Comparison of ENCODE assay signal across 21 mouse cellular contexts in genomic region chr6:38576096-38576495, GRCm38 (mm10). TPM values are rescaled to one million over a fixed set of nuclear protein-coding genes. Genes with fewer than 3 reads are reported as not detected.
A peak's percentile ranks its signal among the peaks of the same experiment; 100 is the strongest.
DNase-seq lines count a peak whose midpoint lies in the region; ATAC-seq lines count a peak whose summit lies in the region.
"Had no signal": no experiment of that assay in that cellular context is flagged by ENCODE, and none has a peak within 500 bp of the region (broad histone marks: within the 10 kb centered on the region; RNA-seq: fewer than 3 reads in every experiment).

No protein-coding gene starts in this region.

- ATAC-seq in granulocyte monocyte progenitor cell, adult 5-6 weeks (replicated peaks; ENCODE audit: poor library complexity, severe bottlenecking): peak; percentile 48; the same call in 1 of the 2 replicates
- peak; percentile 81 for ATAC-seq in neutrophil, adult 5-6 weeks (ENCODE audit: extremely low read depth, insufficient number of reproducible peaks, low FRiP score, poor library complexity, severe bottlenecking)
- ATAC-seq: activated CD4-positive, CD25-positive, alpha-beta regulatory T cell, adult 4 months; forebrain, embryonic 13.5 days; forebrain, embryonic 16.5 days; hindbrain, embryonic 16.5 days; inflammation-experienced regulatory T-cells, adult 6 months had no signal

- intact Hi-C loops in left cerebral cortex, postnatal 25 days (cut with DNase I): no loop called here

- peak; percentile 72 for DNase-seq in A20 (ENCODE audit: low read depth, low spot score)
- peak; percentile 39 to 55 for DNase-seq in B cell, adult 2 months
- no peak for DNase-seq in layer of hippocampus, adult 11-12 months (ENCODE audit: low spot score)
- DNase-seq in layer of hippocampus, postnatal 10 days (ENCODE audit: low spot score in 2 of 2): no peak
- no peak for DNase-seq in left cerebral cortex, postnatal 25 days (ENCODE audit: low spot score in 2 of 2)
- DNase-seq: adrenal gland, adult 8-10 months; adrenal gland, postnatal 25 days; cerebellum, adult 11-12 months; cerebellum, adult 8-10 months; cerebellum, postnatal 14 days; gastrocnemius, postnatal 10 days; heart, adult 18-20 months; heart, postnatal 10 days; heart, postnatal 36 days had no signal

RNA-seq across cellular contexts. Expression of gene Luc7l2, which starts 25.0 kb away (rescaled TPM):
- 176 TPM in 2 replicates for total RNA-seq in granulocyte monocyte progenitor cell, adult 5-6 weeks (2014; fragmentation: Nextera tagmentation)
- total RNA-seq in granulocyte monocyte progenitor cell, adult 5-6 weeks (2017): 185 and 219 TPM in 2 replicates
- total RNA-seq in neutrophil, adult 5-6 weeks (2017): 403 and 418 TPM in 2 replicates
- total RNA-seq in layer of hippocampus, postnatal 10 days (2021): 100 to 1,000 TPM; 176 to 197 TPM
- total RNA-seq in left cerebral cortex, postnatal 25 days (2021): 100 to 1,000 TPM; 154 to 171 TPM

RNA-seq across cellular contexts. Expression of gene Fmc1, which starts 42.8 kb away (rescaled TPM):
- 128 and 160 TPM in 2 replicates for total RNA-seq in granulocyte monocyte progenitor cell, adult 5-6 weeks (2014; fragmentation: Nextera tagmentation)
- 61.3 and 84.4 TPM in 2 replicates for total RNA-seq in granulocyte monocyte progenitor cell, adult 5-6 weeks (2017)
- total RNA-seq in neutrophil, adult 5-6 weeks (2017): 7.9 and 8.5 TPM in 2 replicates
- 10 to 100 TPM; 49.8 to 57.9 TPM for total RNA-seq in layer of hippocampus, postnatal 10 days (2021)
- 10 to 100 TPM; 52.8 to 55.1 TPM for total RNA-seq in left cerebral cortex, postnatal 25 days (2021)

Comparison
In these comparisons a context has a peak if more than half of its experiments do, and no peak if none do; other contexts are left out.
1. DNase-seq: peak in A20 (single experiment) and B cell, adult 2 months (2 of 2); none in layer of hippocampus, adult 11-12 months (single experiment), layer of hippocampus, postnatal 10 days (0 of 2) and left cerebral cortex, postnatal 25 days (0 of 2).